Mouse (Mus musculus) adrenal gland (tissue): ENCODE data around the gene Sel1l3.

Experiments used
- intact Hi-C: fragments of 180-260 bp; cut with DNase I; formaldehyde crosslinking; loops from one replicate; pipeline ENCODE4 v1.15.1; 2025

The Sel1l3 gene

DNA sequence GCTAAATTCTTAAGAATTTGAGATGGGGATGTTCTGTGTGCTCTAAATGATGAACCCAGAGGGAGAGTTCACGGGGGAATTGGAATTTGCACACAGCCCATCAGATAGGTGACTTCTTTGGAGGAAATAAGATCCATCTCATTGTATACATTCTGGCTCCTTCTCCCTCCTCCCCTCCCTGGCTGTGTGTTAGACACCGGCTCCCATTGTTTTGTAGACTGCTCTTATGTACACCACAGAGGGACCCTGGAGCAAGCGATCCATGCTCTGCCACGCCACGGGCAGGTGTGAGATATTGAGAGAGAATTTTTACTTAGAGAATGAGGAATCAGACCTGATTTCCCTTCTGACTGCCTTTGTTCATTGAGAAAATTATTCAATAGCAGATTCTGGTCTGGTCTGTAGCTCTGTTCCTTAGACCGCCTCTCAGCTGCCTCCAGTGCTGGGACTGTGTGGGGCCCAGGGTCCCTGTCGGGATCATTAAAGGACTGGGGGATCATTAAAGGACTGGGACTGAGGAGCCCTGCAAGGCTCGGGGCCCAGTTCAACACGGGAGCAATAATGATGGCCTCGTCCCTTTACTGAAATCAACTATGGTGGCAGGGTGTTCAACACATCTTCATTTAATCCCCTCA lies 67.6 kb downstream of the Sel1l3 start:
- intact Hi-C loops, result no loop called here

DNA sequence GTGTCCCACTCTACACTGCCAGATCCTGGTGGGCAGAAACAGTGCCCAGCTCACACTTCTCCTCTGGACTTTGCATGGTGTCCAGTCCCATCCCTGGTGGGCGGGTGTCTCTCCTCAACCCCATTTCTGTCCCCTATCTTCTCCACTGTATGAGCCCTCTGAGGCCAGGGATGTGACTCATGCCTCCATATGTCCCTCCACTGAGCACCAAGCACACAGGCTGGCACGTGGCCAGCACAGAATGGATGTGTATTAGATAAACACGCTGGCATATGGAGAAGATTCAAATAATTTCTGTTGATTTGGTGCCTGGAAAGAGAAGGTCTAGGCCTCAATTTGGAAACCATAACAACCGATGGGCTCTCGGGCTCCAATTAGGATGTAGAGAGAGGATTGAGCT lies 71.1 kb downstream of the Sel1l3 start:
- intact Hi-C loops, result no loop called here

DNA sequence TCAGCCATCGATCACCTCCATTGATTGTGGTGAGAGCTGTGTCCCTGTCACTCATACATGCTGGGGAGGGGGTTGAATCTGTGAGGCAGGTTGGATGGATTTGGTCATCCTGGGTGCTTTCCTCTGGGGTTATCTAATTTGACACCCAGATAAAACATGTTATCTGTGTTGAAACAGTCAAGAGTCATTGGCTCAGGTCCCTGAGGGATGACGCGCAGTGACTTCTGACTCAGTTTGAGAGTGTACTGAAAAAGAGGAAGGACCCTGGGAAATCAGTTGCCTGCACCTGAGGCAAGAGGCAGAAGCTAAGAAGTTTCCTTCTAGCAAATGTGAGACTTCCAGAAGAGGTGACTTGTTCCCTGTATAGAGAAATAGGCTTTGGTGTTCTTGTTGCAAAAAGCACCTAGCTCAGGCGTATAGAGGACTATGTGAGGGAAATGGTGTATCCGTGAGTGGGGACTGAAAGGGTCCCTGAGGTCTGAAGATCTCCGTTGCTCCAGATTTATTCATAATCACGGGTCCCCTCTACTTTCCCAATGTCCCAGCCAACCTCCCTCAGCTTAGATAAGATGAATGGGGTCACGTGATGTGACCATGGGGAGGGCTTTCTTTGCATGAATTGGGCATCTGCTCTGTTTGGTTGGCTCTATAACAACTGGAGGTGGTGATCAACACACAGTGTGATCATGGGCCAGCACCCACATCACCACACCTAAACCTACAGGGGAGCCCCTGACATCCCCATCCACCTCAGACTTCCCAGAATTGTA lies 73.4 kb downstream of the Sel1l3 start:
- intact Hi-C loops, result no loop called here

DNA sequence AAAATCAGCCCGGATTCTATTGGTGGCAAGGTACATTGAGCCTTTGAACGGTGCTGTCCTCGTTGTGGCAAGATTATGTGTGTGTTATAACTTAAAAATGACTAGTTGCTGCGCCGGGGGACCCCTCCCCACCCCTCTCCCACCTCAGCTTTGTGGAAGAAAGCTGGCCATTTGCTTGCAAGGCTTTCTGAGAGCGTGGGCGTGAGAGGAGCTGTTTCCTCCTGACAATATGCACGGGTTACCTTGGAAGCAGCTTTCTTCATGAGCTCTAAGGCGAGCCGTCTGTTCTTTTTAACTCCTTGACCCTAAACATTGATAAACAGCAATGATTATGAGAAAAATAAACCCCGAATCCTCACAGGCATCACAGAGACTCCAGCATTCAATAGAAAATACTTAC lies 74.2 kb downstream of the Sel1l3 start:
- intact Hi-C loops, result no loop called here

DNA sequence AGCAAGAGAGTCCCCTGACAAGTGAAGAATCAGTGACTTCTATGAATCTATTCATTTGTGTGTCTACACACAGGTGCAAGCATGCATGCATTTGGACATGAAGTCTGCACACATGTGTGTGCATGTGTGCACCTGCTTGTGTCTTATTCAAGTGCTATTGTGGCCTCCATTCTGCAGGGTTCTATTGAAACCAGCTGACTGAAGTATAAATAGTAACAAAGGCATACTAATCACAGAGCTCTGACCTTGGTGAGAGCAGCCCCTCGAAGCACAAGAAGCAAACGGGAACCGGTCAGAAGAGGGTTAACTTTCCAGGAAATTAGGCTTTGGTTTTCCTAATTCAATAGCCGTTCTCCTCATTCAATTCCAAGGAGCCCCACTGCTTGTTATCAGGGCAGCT lies 74.6 kb downstream of the Sel1l3 start:
- intact Hi-C loops, result no loop called here

DNA sequence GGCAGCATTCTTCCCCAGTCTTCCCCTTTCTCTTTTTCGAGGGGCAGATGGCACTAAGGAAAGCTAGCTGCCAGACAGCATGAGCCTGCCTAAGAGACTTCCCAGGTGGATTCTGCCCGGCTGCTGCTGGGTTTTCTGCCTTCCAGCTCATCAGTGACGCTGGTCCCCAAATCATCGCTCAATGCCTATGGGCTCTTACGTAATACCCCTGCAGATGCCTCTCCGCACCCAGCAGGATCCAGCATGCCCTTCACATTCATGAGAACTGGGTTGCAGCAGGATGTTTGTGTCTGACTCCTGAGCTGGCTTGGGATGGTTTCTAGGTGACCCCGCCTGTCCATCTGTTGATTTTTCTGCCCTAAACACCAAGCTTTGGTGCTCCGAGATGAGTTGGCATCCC lies 75.7 kb downstream of the Sel1l3 start:
- intact Hi-C loops, result no loop called here

DNA sequence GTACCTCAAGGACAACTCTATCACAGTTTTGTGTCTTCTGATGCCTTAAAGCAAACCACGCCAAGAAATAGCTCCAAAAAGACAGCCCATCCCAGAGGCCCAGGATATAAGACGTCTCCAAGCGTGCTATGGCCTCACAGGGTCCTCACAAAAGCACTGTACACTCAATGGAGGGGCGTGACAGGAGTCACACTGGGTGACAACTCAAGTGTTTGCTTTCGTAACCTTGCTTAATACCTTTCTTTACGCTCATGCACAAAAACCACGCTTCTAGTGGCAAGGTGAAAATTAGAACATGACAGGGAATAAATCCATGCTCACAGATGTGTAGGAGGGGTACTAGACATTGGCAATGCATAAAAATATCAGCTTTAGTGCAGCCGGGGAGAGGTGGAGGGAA lies 77.7 kb downstream of the Sel1l3 start:
- intact Hi-C loops, result no loop called here

DNA sequence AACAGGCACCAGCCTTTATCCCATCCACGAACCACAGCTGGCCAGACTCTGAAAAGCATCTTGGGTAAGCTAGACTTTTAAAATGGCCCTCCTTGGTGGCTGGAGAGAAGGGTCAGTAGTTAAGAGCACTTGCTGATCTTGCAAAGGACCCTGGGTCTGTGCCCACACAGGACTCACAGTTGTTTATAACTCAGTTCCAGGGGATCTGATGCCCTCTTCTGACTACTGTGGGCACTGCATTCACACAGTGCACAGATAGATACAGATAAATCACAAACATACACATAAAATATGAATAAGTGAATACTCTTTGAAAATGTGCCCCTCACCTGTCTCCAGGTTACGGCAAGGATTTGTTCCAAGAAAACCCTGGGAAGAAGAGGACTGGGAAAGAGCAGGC lies 79.7 kb downstream of the Sel1l3 start:
- intact Hi-C loops, result no loop called here

DNA sequence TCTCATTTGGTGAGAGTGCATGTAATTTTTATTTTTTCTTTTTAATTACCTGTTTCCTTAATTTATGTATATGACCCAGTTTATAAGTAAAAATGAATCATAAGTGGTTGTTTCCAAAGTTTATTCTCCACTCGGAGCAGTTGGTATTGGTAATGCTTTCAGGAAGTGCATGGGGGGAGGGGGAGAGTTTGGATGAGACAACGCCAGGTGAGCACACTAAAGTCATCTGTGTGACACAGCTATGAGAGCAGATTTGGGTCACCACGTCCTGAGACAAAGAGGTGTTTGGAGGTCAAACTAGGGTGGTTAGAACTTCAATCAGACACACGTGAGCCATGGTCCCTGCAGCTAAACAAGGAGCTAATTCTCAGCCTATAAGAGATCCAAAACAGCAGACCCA lies 89.0 kb downstream of the Sel1l3 start:
- intact Hi-C loops, result loop anchor here (5.0 kb wide), 1 partner anchor 237 kb away; no protein-coding TSS in a partner anchor

DNA sequence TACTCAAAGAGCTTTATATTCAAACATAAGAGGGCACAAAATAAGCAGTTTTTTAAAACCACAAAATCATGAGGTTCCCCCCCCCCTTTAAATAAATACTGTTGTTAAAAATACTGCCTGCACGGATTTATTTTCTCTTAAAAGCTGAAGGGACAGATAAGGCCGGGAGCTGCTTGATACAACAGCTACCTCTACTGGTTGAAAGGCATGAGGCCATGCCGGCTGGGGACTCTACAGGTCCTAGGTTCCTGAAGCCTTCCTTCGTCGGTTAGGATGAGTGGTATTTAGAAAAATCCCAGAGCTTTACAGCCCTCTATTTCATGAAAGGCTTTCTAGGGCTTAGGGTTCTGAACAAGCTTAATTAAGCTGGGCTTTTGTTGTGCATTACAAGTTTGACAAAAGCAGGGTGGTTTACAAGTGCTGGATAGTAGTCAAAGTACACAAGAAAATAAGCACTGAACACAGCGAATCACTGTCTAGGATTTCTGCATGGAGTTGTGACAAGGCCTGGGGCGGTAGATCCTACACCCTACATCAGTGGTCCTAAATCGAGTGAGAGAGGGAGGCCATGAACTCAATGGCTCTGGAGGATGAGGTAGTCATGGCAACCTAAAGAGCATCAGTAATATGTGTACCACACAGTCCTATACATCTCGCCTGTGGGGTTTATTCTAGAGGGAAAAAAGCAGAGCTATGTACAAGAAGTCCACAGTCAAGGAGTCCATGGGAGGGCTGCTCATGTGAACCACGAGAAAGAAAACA lies 90.0 kb downstream of the Sel1l3 start:
- intact Hi-C loops, result loop anchor here (5.0 kb wide), 1 partner anchor 236 kb away; no protein-coding TSS in a partner anchor

DNA sequence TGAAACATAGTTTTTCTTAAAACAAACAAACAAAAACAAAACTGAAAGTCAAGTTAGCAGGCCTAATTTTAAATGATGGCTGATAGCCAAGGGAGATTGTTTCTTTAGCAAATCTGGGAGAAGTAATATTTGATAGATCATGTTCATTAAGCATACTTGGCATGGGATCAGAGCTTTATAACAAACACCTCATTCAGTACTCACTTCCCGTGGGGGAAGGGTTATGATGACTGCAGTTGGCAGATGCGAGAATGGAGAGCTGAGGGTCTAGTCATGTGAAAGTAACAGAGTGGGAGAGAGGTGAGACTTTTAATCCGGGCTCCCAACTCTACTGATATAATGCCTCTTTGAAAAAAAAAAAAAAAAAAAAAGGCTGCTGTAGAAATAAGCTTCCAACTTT lies 94.0 kb downstream of the Sel1l3 start:
- intact Hi-C loops, result loop anchor here (5.0 kb wide), 1 partner anchor 232 kb away; no protein-coding TSS in a partner anchor

DNA sequence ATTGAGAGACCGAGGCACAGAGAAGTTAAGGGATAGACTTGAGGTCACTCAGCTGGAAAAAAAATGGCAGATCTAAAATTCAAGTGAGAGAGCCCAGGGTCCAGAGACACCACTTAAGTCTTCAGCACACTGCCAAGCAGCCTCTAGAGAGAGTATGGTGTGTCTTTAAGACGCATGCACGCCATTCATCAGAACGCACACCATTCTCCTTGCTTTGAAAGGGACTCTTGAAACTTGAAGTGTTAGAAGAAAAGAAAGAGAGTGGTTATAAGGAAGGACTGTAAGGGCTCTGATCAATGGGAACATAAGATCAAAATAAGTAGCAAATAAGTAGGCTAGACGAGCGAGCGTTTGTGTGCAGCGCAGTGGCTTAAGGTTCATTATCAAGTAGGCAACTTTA lies 95.5 kb downstream of the Sel1l3 start:
- intact Hi-C loops, result no loop called here

DNA sequence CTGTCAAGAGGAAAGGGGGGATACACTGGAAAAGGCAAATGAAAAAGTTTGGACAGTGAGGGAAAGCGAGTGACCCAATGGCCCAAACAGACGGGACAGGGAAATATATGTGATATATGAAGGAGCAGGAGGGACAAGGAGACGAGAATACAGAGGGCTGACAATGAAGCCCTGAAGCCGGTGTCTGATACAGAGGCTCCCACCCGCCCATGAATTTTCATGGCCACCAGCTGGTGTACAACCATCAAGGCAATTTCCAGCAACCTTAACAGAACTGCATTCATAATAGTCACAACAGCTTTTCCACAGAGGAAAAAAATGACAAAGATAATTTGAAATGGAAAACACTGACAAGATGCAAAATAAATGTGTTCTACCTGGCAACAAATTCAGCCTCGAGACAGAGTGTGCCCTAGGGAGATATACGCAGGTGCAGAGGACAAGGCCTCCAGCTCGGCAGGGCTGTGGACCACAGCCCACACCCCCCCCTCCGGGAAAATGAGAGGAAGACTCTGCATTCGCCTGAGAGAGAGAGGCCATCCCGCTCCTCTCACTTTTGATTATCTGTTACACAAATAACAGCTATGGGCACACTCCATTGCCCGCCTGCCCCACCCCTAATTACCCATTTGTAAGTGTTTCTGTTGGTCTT lies 99.0 kb downstream of the Sel1l3 start:
- intact Hi-C loops, result no loop called here

DNA sequence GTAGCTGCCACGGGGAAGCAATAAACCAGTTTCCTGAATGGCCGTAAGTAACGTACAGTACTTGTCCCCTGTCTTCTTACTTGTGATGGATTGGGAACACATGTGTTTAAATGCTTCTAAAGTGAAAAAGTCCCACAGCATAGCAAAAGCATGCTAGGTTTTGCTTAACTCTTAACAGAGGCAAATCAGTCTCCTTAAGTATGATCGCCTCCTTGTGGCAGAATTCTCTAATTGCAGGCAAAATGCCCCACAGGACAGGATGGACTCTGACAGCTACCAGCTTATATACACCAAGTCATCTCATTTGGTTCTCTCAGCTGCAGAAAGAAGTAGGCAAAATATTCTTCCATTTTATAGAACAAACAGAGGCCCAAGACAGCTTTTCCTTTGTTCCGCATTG lies 100.8 kb downstream of the Sel1l3 start:
- intact Hi-C loops, result no loop called here

DNA sequence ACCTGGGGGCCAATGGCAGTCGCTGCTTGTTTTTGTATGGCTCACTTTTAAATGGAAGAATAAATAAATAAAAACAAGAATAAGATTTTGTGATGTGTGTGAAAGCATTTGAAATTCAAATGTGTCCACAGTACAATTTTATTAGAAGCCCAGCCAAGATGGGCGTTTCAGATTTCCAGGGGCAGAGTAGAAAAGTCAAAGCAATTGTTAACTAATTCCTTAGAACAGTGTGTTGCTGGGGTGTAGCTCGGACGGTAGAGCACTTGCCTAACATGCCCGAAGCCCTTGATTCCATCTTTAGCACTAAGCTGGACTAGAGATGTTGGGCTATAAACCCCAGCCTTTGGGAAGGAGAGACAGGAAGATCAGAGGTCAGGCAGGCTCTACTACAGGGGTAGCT lies 102.7 kb downstream of the Sel1l3 start:
- intact Hi-C loops, result no loop called here

DNA sequence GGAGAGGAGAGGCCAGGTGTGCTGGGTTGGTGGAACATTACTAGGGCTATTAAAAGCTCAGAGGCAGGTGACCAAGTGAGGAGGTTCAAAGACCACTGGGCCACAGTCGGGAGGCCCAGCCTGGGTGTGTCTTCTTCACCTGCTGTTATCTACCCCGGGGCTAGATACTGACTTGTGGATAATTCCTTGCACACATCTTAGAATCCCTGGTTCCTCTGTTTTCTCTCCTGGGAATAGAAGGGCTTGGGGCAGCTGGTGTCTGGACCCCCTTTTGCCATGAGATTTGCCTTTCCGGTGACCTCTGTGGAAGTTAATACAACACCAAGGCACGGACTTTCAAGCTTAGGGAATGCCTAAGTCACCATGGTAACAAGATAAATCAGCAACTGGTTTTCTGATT lies 103.5 kb downstream of the Sel1l3 start:
- intact Hi-C loops, result no loop called here

DNA sequence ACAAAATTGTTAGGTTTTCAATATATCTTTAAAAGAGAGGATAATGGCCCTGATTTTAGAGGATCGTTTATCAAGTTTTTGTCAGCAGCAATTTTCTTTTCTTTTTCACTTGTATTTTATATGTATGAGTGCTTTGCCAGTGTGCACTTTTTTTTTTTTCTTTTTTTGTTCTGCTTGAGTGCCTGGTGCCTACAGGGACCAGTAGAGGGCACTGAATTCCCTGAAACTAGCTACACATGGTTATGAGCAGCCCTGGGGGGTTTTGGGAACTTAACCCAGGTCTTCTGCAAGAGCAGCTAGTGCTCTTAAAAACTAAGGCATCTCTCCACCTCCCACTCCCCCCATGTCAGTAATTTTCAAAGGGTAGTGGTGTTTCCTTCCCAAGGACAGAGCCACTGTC lies 105.1 kb downstream of the Sel1l3 start:
- intact Hi-C loops, result no loop called here

DNA sequence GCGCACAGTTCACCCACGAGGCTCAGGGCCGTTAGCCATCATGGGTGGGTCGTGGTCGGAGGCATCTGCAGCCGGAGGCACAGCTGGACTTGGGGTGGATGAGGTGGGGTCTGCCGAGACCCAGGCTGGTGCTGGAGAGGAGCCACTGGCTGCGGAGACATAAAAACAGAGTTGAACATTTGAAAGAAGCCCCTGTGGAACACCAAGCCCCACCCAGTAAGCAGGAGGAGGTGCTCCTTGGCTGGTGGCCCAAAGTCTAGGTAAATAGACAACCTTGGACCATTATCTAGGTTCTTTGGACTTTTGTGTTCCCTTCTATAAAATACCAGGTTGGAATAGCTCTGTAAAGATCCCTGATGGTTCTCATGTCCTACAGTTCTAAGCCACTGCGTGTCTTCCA lies 105.7 kb downstream of the Sel1l3 start:
- intact Hi-C loops, result no loop called here

DNA sequence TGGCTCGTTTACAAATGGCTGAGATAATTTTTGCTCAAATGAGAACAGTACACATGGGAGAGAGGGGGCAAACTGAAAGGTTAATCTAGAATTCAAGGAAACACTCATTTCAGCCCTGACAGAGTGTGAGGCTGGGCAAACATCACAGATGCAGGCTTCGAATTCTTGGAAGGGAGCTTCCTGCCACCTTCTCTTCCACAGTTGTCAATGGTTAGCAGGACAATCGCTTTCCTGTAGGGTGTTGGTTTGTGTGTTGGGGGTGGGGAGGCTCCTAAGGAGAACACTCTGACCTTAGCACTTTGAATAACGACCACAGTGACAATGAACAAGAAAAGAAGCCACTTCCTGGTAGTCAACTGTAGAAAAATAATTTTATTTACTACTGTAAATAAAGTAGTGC lies 107.0 kb downstream of the Sel1l3 start:
- intact Hi-C loops, result no loop called here

DNA sequence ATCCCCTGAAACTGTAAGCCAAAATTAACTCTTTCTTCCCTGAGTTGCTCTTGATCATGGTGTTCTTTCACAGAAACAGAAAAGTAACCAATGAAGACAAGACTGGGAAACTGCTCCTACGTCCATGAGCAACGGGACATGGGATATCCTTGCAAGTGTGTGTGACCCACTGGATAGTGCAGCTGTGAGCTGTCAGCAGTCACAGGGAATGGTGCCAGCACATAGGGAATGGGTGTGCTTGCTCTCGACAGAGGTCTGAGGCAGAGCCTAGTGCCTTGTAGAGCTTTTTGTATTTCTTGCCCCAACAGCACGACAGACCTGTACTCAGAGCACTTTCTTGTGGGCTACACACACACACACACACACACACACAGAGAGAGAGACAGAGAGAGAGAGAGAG lies 107.6 kb downstream of the Sel1l3 start:
- intact Hi-C loops, result no loop called here

DNA sequence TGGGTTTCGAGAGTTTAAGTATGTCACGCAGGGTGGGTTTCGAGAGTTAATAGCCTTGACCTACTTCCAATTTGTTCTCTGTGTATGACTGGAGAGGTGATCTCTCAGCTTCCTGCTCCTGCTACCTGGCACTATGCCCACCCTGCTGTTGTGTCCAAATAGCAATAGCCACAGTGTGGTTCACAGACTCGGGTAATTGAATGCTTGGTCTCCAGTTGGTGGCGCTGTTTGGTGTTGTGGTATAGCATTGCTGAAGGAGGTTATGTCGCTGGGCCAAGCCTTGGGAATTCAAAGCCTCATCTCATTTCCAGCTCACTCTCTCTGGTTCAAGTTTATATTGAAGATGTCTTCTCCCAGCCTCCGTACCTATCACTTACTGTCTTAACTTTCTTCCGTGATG lies 108.0 kb downstream of the Sel1l3 start:
- intact Hi-C loops, result no loop called here
